Mouse (Mus musculus): ENCODE measurements at regions not wholly inside any gene's neighbourhood (a gene's known extent, or its start where the extent isn't known, plus 50 kb on each side); places are given as distances from the start of the nearest gene placed in this dataset.
"Not testable (repeated sequence)": the region's sequence is repeated elsewhere in the genome, so short reads cannot be mapped to it uniquely, and the experiment has no call there.

GRCm38 (mm10) chr3:118194754-118195153 is 326.0 kb upstream of the Snx7 start:
- intact Hi-C loops (cut with DNase I): no loop called here
- DNase-seq (ENCODE audit: low spot score in 2 of 2): no peak

GRCm38 (mm10) chr3:118189382-118189781 is 320.6 kb upstream of the Snx7 start:
- intact Hi-C loops (cut with DNase I): no loop called here
- DNase-seq (ENCODE audit: low spot score in 2 of 2): no peak

GRCm38 (mm10) chr3:118177446-118177845 is 308.7 kb upstream of the Snx7 start:
- intact Hi-C loops (cut with DNase I): no loop called here
- no peak for DNase-seq (ENCODE audit: low spot score in 2 of 2)

GRCm38 (mm10) chr3:118162916-118163315 is 294.2 kb upstream of the Snx7 start:
- DNase-seq (ENCODE audit: low spot score in 2 of 2): no peak
- intact Hi-C loops (cut with DNase I): no loop called here

GRCm38 (mm10) chr3:118144788-118145187 is 276.1 kb upstream of the Snx7 start:
- intact Hi-C loops (cut with DNase I): no loop called here
- DNase-seq (ENCODE audit: low spot score in 2 of 2): no peak

- peak; percentile 16 to 17 for DNase-seq (ENCODE audit: low spot score in 2 of 2)
- intact Hi-C loops (cut with DNase I): no loop called here
These were observed 273.0 kb upstream of the Snx7 start for GRCm38 (mm10) chr3:118141731-118142130.

GRCm38 (mm10) chr3:118140108-118140507 is 271.4 kb upstream of the Snx7 start:
- peak; percentile 7 to 74 for DNase-seq (ENCODE audit: low spot score in 2 of 2)
- intact Hi-C loops (cut with DNase I): no loop called here

- DNase-seq (ENCODE audit: low spot score in 2 of 2); intact Hi-C loops (cut with DNase I): not testable (repeated sequence)
These were observed 259.6 kb upstream of the Snx7 start for GRCm38 (mm10) chr3:118128349-118128748.

GRCm38 (mm10) chr3:118102635-118103034 is 233.9 kb upstream of the Snx7 start:
- DNase-seq (ENCODE audit: low spot score in 2 of 2): no peak
- intact Hi-C loops (cut with DNase I): no loop called here

GRCm38 (mm10) chr3:118084508-118084907 is 215.8 kb upstream of the Snx7 start:
- DNase-seq (ENCODE audit: low spot score in 2 of 2): no peak
- intact Hi-C loops (cut with DNase I): no loop called here

GRCm38 (mm10) chr3:118072363-118072762 is 203.6 kb upstream of the Snx7 start:
- intact Hi-C loops (cut with DNase I): no loop called here

GRCm38 (mm10) chr3:118070129-118070528 is 201.4 kb upstream of the Snx7 start:
- no peak for DNase-seq (ENCODE audit: low spot score in 2 of 2)
- intact Hi-C loops (cut with DNase I): no loop called here

More at GRCm38 (mm10) chr3:118072363-118072762, 203.6 kb upstream of the Snx7 start:
- peak in 1 of 2 experiments; percentile 67 for DNase-seq (ENCODE audit: low spot score in 2 of 2)

- DNase-seq (ENCODE audit: low spot score in 2 of 2): no peak
- intact Hi-C loops (cut with DNase I): no loop called here
These were observed 194.9 kb upstream of the Snx7 start for GRCm38 (mm10) chr3:118063679-118064078.

GRCm38 (mm10) chr3:118062569-118062968 is 193.8 kb upstream of the Snx7 start:
- DNase-seq (ENCODE audit: low spot score in 2 of 2): no peak
- intact Hi-C loops (cut with DNase I): no loop called here

- DNase-seq (ENCODE audit: low spot score in 2 of 2): peak in 1 of 2 experiments; percentile 37
- intact Hi-C loops (cut with DNase I): no loop called here
These were observed 178.3 kb upstream of the Snx7 start for GRCm38 (mm10) chr3:118047016-118047415.

- intact Hi-C loops (cut with DNase I): no loop called here
- no peak for DNase-seq (ENCODE audit: low spot score in 2 of 2)
These were observed 177.8 kb upstream of the Snx7 start for GRCm38 (mm10) chr3:118046536-118046935.

- DNase-seq (ENCODE audit: low spot score in 2 of 2): peak in 1 of 2 experiments; percentile 55
These were observed 167.8 kb upstream of the Snx7 start for GRCm38 (mm10) chr3:118036501-118036900.

GRCm38 (mm10) chr3:117995401-117995800 is 126.7 kb upstream of the Snx7 start:
- intact Hi-C loops (cut with DNase I): no loop called here
- DNase-seq (ENCODE audit: low spot score in 2 of 2): no peak

More at GRCm38 (mm10) chr3:118036501-118036900, 167.8 kb upstream of the Snx7 start:
- intact Hi-C loops (cut with DNase I): no loop called here

GRCm38 (mm10) chr3:117994110-117994509 is 125.4 kb upstream of the Snx7 start:
- DNase-seq (ENCODE audit: low spot score in 2 of 2): no peak
- intact Hi-C loops (cut with DNase I): no loop called here

- DNase-seq (ENCODE audit: low spot score in 2 of 2): peak in 1 of 2 experiments; percentile 56
- intact Hi-C loops (cut with DNase I): no loop called here
These were observed 121.8 kb upstream of the Snx7 start for GRCm38 (mm10) chr3:117990561-117990960.

GRCm38 (mm10) chr3:117988443-117988842 is 119.7 kb upstream of the Snx7 start:
- intact Hi-C loops (cut with DNase I): no loop called here
- DNase-seq (ENCODE audit: low spot score in 2 of 2): no peak

GRCm38 (mm10) chr3:117975638-117976037 is 106.9 kb upstream of the Snx7 start:
- intact Hi-C loops (cut with DNase I): loop anchor here (5.0 kb wide), 1 partner anchor 457 kb away; no protein-coding TSS in a partner anchor
- DNase-seq (ENCODE audit: low spot score in 2 of 2): peak in 1 of 2 experiments; percentile 24
